Mouse (Mus musculus): ENCODE measurements around the gene Hoxa6.

- TF ChIP-seq MYOD1 (IDR thresholded peaks at IDR 0.05; ENCODE audit: control insufficient read depth, insufficient read length, low read depth) (no peak), CEBPB (IDR thresholded peaks at IDR 0.05; ENCODE audit: low read depth) (no peak), CTCF (IDR thresholded peaks at IDR 0.05; ENCODE audit: control insufficient read depth, insufficient read depth, insufficient read length) (no peak), MAX (IDR thresholded peaks at IDR 0.05) (no peak), MYOG (IDR thresholded peaks at IDR 0.05; ENCODE audit: control insufficient read depth, extremely low read depth, insufficient read length) (no peak)
Measured at GRCm38 (mm10) chr6:52219234-52219942, 10.9 kb upstream of the Hoxa6 start.
